Mouse (Mus musculus) limb, embryonic 10.5 days (tissue): ENCODE results near the gene Rapsn. TPM values are rescaled to one million over a fixed set of nuclear protein-coding genes. Genes with fewer than 3 reads are reported as not detected.
"Not testable (repeated sequence)": the region's sequence is repeated elsewhere in the genome, so short reads cannot be mapped to it uniquely, and the experiment has no call there.

Experiments
- DNase-seq: peaks from one replicate; pipeline ENCODE4 v3.0.0-alpha.2; 2017; ENCODE audit warnings: low spot score
- H3K27ac ChIP-seq: fragments of 300-500 bp; sonication (generic); 2 replicates; pipeline ENCODE4 v1.5.1; 2016; ENCODE audit warnings: mild to moderate bottlenecking
- H3K27me3 ChIP-seq: fragments of 300-500 bp; sonication (generic); 2 replicates; pipeline ENCODE4 v1.6.1; 2016; ENCODE audit warnings: low read depth, mild to moderate bottlenecking; ENCODE audit not compliant: poor library complexity, severe bottlenecking
- H3K36me3 ChIP-seq: fragments of 300-500 bp; sonication (generic); 2 replicates; pipeline ENCODE4 v1.6.1; 2016; ENCODE audit warnings: mild to moderate bottlenecking, moderate library complexity
- H3K4me1 ChIP-seq: fragments of 300-500 bp; sonication (generic); 2 replicates; pipeline ENCODE4 v1.6.1; 2016
- H3K4me3 ChIP-seq: fragments of 300-500 bp; sonication (generic); 2 replicates; pipeline ENCODE4 v1.5.1; 2016; ENCODE audit warnings: mild to moderate bottlenecking, moderate library complexity
- H3K9me3 ChIP-seq: fragments of 300-500 bp; sonication (generic); replicated peaks from 2 replicates; pipeline ENCODE4 v1.6.1; 2016; ENCODE audit warnings: mild to moderate bottlenecking
- WGBS: fragments of 180-500 bp; shearing (Covaris S2); methylation state at CpG from one replicate; pipeline ENCODE4 v1.1.7; 2016; 5-methylcytosine and 5-hydroxymethylcytosine counted together
- polyA plus RNA-seq: library from polyadenylated mRNA; unstranded; fragments of >200 nt; fragmentation: Nextera tagmentation; extraction: Ambion mirVana; gene quantifications from 2 replicates; pipeline ENCODE4 v1.2.1, GENCODE M21; 2016

The Rapsn gene
- polyA plus RNA-seq, result 0.30 and 1.4 TPM in 2 replicates

- H3K4me1 ChIP-seq, result peaks cover 7% of the 10 kb centered on the region
- DNase-seq, result no peak
- H3K27me3 ChIP-seq, result no peaks in the 10 kb centered on the region
- no peaks in the 10 kb centered on the region for H3K36me3 ChIP-seq
- WGBS, result 68% methylated on average over 9 of the region's 9 CpGs
- no peaks in the 10 kb centered on the region for H3K9me3 ChIP-seq
- H3K27ac ChIP-seq, result peak within 1 kb of the TSS; percentile 31
- no peak within 1 kb of the TSS for H3K4me3 ChIP-seq
These were observed at the start of gene Rapsn for GRCm38 (mm10) chr2:91035385-91035784. Gene Rapsn (plus strand): TSS chr2:91035620.

- Histone ChIP-seq H3K27me3 (no peaks in the 10 kb centered on the region), H3K9me3 (no peaks in the 10 kb centered on the region), H3K4me3 (no peak overlapping the region), H3K27ac (no peak overlapping the region), H3K36me3 (peaks cover 6% of the 10 kb centered on the region; the same call in 1 of the 2 replicates), H3K4me1 (0 out of 2 replicates have a peak, but pooled peaks cover 2% of the 10 kb centered on the region)
- 93% methylated on average over 3 of the region's 3 CpGs for WGBS
- no peak for DNase-seq
These were observed 49.4 kb upstream of the Rapsn start for GRCm38 (mm10) chr2:90986055-90986454.

GRCm38 (mm10) chr2:91008536-91008935, 26.9 kb upstream of the Rapsn start:
- Histone ChIP-seq H3K4me1 (no peaks in the 10 kb centered on the region), H3K36me3 (peaks cover 97% of the 10 kb centered on the region), H3K4me3 (no peak overlapping the region), H3K27me3 (no peaks in the 10 kb centered on the region), H3K27ac (no peak overlapping the region), H3K9me3 (no peaks in the 10 kb centered on the region)
- DNase-seq, result no peak
- 96% methylated on average over 8 of the region's 8 CpGs for WGBS

GRCm38 (mm10) chr2:91013881-91014280, 21.5 kb upstream of the Rapsn start:
- WGBS, result 95% methylated on average over 2 of the region's 2 CpGs

GRCm38 (mm10) chr2:91015386-91015785, 20.0 kb upstream of the Rapsn start:
- 93% methylated on average over 4 of the region's 4 CpGs for WGBS
- no peak overlapping the region for H3K4me3 ChIP-seq
- H3K4me1 ChIP-seq, result no peaks in the 10 kb centered on the region
- no peaks in the 10 kb centered on the region for H3K27me3 ChIP-seq
- no peak for DNase-seq
- no peaks in the 10 kb centered on the region for H3K9me3 ChIP-seq
- peaks cover 96% of the 10 kb centered on the region for H3K36me3 ChIP-seq
- H3K27ac ChIP-seq, result no peak overlapping the region

More at GRCm38 (mm10) chr2:91013881-91014280, 21.5 kb upstream of the Rapsn start:
- DNase-seq, result no peak
- no peak overlapping the region for H3K27ac ChIP-seq
- H3K36me3 ChIP-seq, result peaks cover 96% of the 10 kb centered on the region
- no peak overlapping the region for H3K4me3 ChIP-seq
- no peaks in the 10 kb centered on the region for H3K9me3 ChIP-seq
- H3K4me1 ChIP-seq, result no peaks in the 10 kb centered on the region
- H3K27me3 ChIP-seq, result no peaks in the 10 kb centered on the region

GRCm38 (mm10) chr2:91018061-91018788, 17.2 kb upstream of the Rapsn start:
- 92% methylated on average over 8 of the region's 8 CpGs for WGBS
- H3K4me1 ChIP-seq, result no peaks in the 10 kb centered on the region
- H3K9me3 ChIP-seq, result no peaks in the 10 kb centered on the region
- H3K27ac ChIP-seq, result no peak overlapping the region
- no peaks in the 10 kb centered on the region for H3K27me3 ChIP-seq
- H3K36me3 ChIP-seq, result peaks cover 84% of the 10 kb centered on the region
- no peak overlapping the region for H3K4me3 ChIP-seq
- no peak for DNase-seq

- Histone ChIP-seq H3K27ac (no peak overlapping the region), H3K4me1 (no peaks in the 10 kb centered on the region), H3K36me3 (peaks cover 67% of the 10 kb centered on the region), H3K27me3 (no peaks in the 10 kb centered on the region), H3K9me3 (no peaks in the 10 kb centered on the region), H3K4me3 (no peak overlapping the region)
- no peak for DNase-seq
- 96% methylated on average over 3 of the region's 3 CpGs for WGBS
These were observed 15.5 kb upstream of the Rapsn start for GRCm38 (mm10) chr2:91019911-91020310.

- 97% methylated on average over 7 of the region's 7 CpGs for WGBS
- H3K27ac ChIP-seq, H3K27me3 ChIP-seq, H3K4me3 ChIP-seq, H3K4me1 ChIP-seq, DNase-seq, H3K9me3 ChIP-seq: not testable (repeated sequence)
- H3K36me3 ChIP-seq, result peaks cover 46% of the 10 kb centered on the region
These were observed 13.2 kb upstream of the Rapsn start for GRCm38 (mm10) chr2:91022266-91022665.

GRCm38 (mm10) chr2:91023131-91023530, 12.3 kb upstream of the Rapsn start:
- Histone ChIP-seq H3K27ac (no peak overlapping the region), H3K27me3 (no peaks in the 10 kb centered on the region), H3K4me3 (no peak overlapping the region), H3K9me3 (no peaks in the 10 kb centered on the region), H3K36me3 (peaks cover 37% of the 10 kb centered on the region), H3K4me1 (no peaks in the 10 kb centered on the region)
- no peak for DNase-seq
- WGBS, result 74% methylated on average over 2 of the region's 2 CpGs

GRCm38 (mm10) chr2:91023956-91024355, 11.5 kb upstream of the Rapsn start:
- Histone ChIP-seq H3K4me3 (no peak overlapping the region), H3K9me3 (no peaks in the 10 kb centered on the region), H3K27ac (no peak overlapping the region), H3K27me3 (no peaks in the 10 kb centered on the region), H3K36me3 (peaks cover 30% of the 10 kb centered on the region), H3K4me1 (no peaks in the 10 kb centered on the region)
- DNase-seq, result no peak
- WGBS, result 94% methylated on average over 1 of the region's 1 CpGs

GRCm38 (mm10) chr2:91025081-91025516, 10.3 kb upstream of the Rapsn start:
- no peaks in the 10 kb centered on the region for H3K27me3 ChIP-seq
- WGBS, result 92% methylated on average over 1 of the region's 1 CpGs
- DNase-seq, result no peak

GRCm38 (mm10) chr2:91026491-91026890, 8.9 kb upstream of the Rapsn start:
- Histone ChIP-seq H3K4me1 (no peaks in the 10 kb centered on the region), H3K9me3 (no peaks in the 10 kb centered on the region), H3K4me3 (no peak overlapping the region), H3K27ac (no peak overlapping the region), H3K27me3 (no peaks in the 10 kb centered on the region), H3K36me3 (peaks cover 5% of the 10 kb centered on the region; the same call in 1 of the 2 replicates)
- DNase-seq, result no peak
- 86% methylated on average over 1 of the region's 1 CpGs for WGBS

More at GRCm38 (mm10) chr2:91025081-91025516, 10.3 kb upstream of the Rapsn start:
- H3K9me3 ChIP-seq, result no peaks in the 10 kb centered on the region
- peaks cover 18% of the 10 kb centered on the region for H3K36me3 ChIP-seq
- no peaks in the 10 kb centered on the region for H3K4me1 ChIP-seq
- no peak overlapping the region for H3K27ac ChIP-seq
- no peak overlapping the region for H3K4me3 ChIP-seq

- Histone ChIP-seq H3K36me3 (no peaks in the 10 kb centered on the region), H3K4me3 (no peak overlapping the region), H3K9me3 (no peaks in the 10 kb centered on the region), H3K4me1 (no peaks in the 10 kb centered on the region), H3K27me3 (no peaks in the 10 kb centered on the region), H3K27ac (no peak overlapping the region)
- no peak for DNase-seq
- 93% methylated on average over 9 of the region's 9 CpGs for WGBS
These were observed 7.8 kb upstream of the Rapsn start for GRCm38 (mm10) chr2:91027391-91028214.
